9 mouse cellular contexts compared by ENCODE assay signal in genomic region chr7:118119946-118120345, GRCm38 (mm10). TPM values are rescaled to one million over a fixed set of nuclear protein-coding genes. Genes with fewer than 3 reads are reported as not detected.
DNase-seq lines count a peak whose midpoint lies in the region; ATAC-seq and TF ChIP-seq lines count a peak whose summit lies in the region.
"Had no signal": no experiment of that assay in that cellular context is flagged by ENCODE, and none has a peak within 500 bp of the region (broad histone marks: within the 10 kb centered on the region; RNA-seq: fewer than 3 reads in every experiment).

No protein-coding gene starts in this region.

- H3K4me1 ChIP-seq in lung, embryonic 15.5 days = peaks cover 10% of the 10 kb centered on the region
- peaks cover 9% of the 10 kb centered on the region for H3K4me1 ChIP-seq in lung, adult 2 months (ENCODE audit: control insufficient read depth, insufficient read depth, low read length)
- H3K4me1 ChIP-seq in kidney, embryonic 15.5 days = peaks cover 19% of the 10 kb centered on the region
- H3K4me1 ChIP-seq in midbrain, embryonic 11.5 days (ENCODE audit: control insufficient read depth, insufficient read depth, low read length) = no peaks in the 10 kb centered on the region; the same call in 1 of the 2 replicates

- peak overlapping the region; percentile 6; the same call in 1 of the 2 replicates for H3K9ac ChIP-seq in lung, embryonic 15.5 days
- H3K9ac ChIP-seq in kidney, embryonic 15.5 days = no peak overlapping the region
- H3K9ac ChIP-seq in midbrain, embryonic 11.5 days (ENCODE audit: low read length) = no peak overlapping the region
- H3K9ac ChIP-seq: forebrain, postnatal 0 days had no signal

- H3K4me3 ChIP-seq in lung, embryonic 15.5 days = no peak overlapping the region
- H3K4me3 ChIP-seq in lung, adult 2 months (replicated peaks; ENCODE audit: extremely low read depth, low read depth, low read length) = no peak overlapping the region
- H3K4me3 ChIP-seq in kidney, embryonic 15.5 days (replicated peaks) = no peak overlapping the region
- no peak overlapping the region for H3K4me3 ChIP-seq in midbrain, embryonic 11.5 days (ENCODE audit: low read depth, low read length)

- no peak for DNase-seq in lung, adult 2 months
- peak; percentile 75 for DNase-seq in naive thymus-derived CD4-positive, alpha-beta T cell, adult 2 months (ENCODE audit: low read depth)
- DNase-seq in midbrain, embryonic 11.5 days (ENCODE audit: low spot score, missing footprints) = no peak
- DNase-seq in left cerebral cortex, adult 11 months (ENCODE audit: low spot score) = no peak
- DNase-seq in gastrocnemius, postnatal 25 days = no peak
- DNase-seq: embryo, embryonic 11 days; forebrain, postnatal 0 days had no signal

- no peak for ATAC-seq in lung, embryonic 15.5 days (ENCODE audit: borderline replicate concordance, extremely low read depth, low FRiP score, low TSS enrichment)
- no peak for ATAC-seq in kidney, embryonic 15.5 days (replicated peaks; ENCODE audit: low FRiP score)
- no peak for ATAC-seq in midbrain, embryonic 11.5 days (ENCODE audit: low FRiP score)
- ATAC-seq: forebrain, postnatal 0 days had no signal

- no peak overlapping the region for H3K4me2 ChIP-seq in lung, embryonic 15.5 days
- H3K4me2 ChIP-seq in kidney, embryonic 15.5 days = no peak overlapping the region
- H3K4me2 ChIP-seq in midbrain, embryonic 11.5 days = no peak overlapping the region

- peaks cover 62% of the 10 kb centered on the region for H3K36me3 ChIP-seq in lung, embryonic 15.5 days
- peaks cover 62% of the 10 kb centered on the region for H3K36me3 ChIP-seq in kidney, embryonic 15.5 days
- peaks cover 24% of the 10 kb centered on the region for H3K36me3 ChIP-seq in midbrain, embryonic 11.5 days (ENCODE audit: control insufficient read depth, insufficient read depth, low read length)

- peak overlapping the region; percentile 89 for H3K27ac ChIP-seq in lung, embryonic 15.5 days
- peak overlapping the region; percentile 65 for H3K27ac ChIP-seq in kidney, embryonic 15.5 days
- H3K27ac ChIP-seq in midbrain, embryonic 11.5 days (ENCODE audit: low read depth, low read length) = no peak overlapping the region

- H3K9me3 ChIP-seq in lung, embryonic 15.5 days = no peaks in the 10 kb centered on the region
- no peaks in the 10 kb centered on the region for H3K9me3 ChIP-seq in kidney, embryonic 15.5 days (replicated peaks)
- H3K9me3 ChIP-seq in midbrain, embryonic 11.5 days (ENCODE audit: control insufficient read depth, low read length) = no peaks in the 10 kb centered on the region

- TF ChIP-seq CTCF in lung, adult 2 months (IDR thresholded peaks at IDR 0.05; ENCODE audit: insufficient read depth, low read length) = no peak

- no peaks in the 10 kb centered on the region for H3K27me3 ChIP-seq in lung, embryonic 15.5 days
- H3K27me3 ChIP-seq in kidney, embryonic 15.5 days = no peaks in the 10 kb centered on the region
- H3K27me3 ChIP-seq in midbrain, embryonic 11.5 days (ENCODE audit: control insufficient read depth, insufficient read depth, low read length) = no peaks in the 10 kb centered on the region

- TF ChIP-seq POLR2A in lung, adult 2 months (IDR thresholded peaks at IDR 0.05; ENCODE audit: borderline replicate concordance, extremely low read depth, low read depth, low read length) = no peak

- 57% methylated on average over 5 of the region's 5 CpGs for WGBS in lung, embryonic 15.5 days
- WGBS in lung, adult 2 months = 35% methylated on average over 5 of the region's 5 CpGs
- WGBS in kidney, embryonic 15.5 days = 49% methylated on average over 5 of the region's 5 CpGs
- 86% methylated on average over 5 of the region's 5 CpGs for WGBS in midbrain, embryonic 11.5 days

RNA-seq across cellular contexts. Expression of gene Rps15a, which starts 4.0 kb away (rescaled TPM):
- polyA plus RNA-seq in lung, embryonic 15.5 days (2015; fragmentation: Nextera tagmentation; extraction: Ambion mirVana) = 769 and 810 TPM in 2 replicates
- polyA plus RNA-seq in lung, adult 2 months (2012; rRNA removed) = 435 and 792 TPM in 2 replicates
- polyA plus RNA-seq in kidney, embryonic 15.5 days (2015; fragmentation: Nextera tagmentation; extraction: Ambion mirVana) = 803 and 853 TPM in 2 replicates
- 586 and 691 TPM in 2 replicates for polyA plus RNA-seq in midbrain, embryonic 11.5 days (2014; fragmentation: Nextera tagmentation; extraction: Ambion mirVana)
- total RNA-seq in gastrocnemius, postnatal 25 days (2021) = 100 to 1,000 TPM; 401 to 432 TPM

RNA-seq across cellular contexts. Expression of gene Arl6ip1, which starts 9.5 kb away (rescaled TPM):
- 500 and 550 TPM in 2 replicates for polyA plus RNA-seq in lung, embryonic 15.5 days (2015; fragmentation: Nextera tagmentation; extraction: Ambion mirVana)
- polyA plus RNA-seq in lung, adult 2 months (2012; rRNA removed) = 58.1 and 110 TPM in 2 replicates
- polyA plus RNA-seq in kidney, embryonic 15.5 days (2015; fragmentation: Nextera tagmentation; extraction: Ambion mirVana) = 517 and 562 TPM in 2 replicates
- 494 and 501 TPM in 2 replicates for polyA plus RNA-seq in midbrain, embryonic 11.5 days (2014; fragmentation: Nextera tagmentation; extraction: Ambion mirVana)
- total RNA-seq in gastrocnemius, postnatal 25 days (2021) = 10 to 100 TPM in 1 of 2 experiments, 1 to 10 TPM in 1; 7.8 to 12.2 TPM
